Mouse (Mus musculus) layer of hippocampus, adult 2 months (tissue): ENCODE measurements around the gene Tmem128. TPM values are rescaled to one million over a fixed set of nuclear protein-coding genes. Genes with fewer than 3 reads are reported as not detected.

Source experiments
- DNase-seq, 2 experiments: peaks; one replicate each; pipeline ENCODE4 v3.0.0; 2022; ENCODE audit warnings: low spot score in 2 of 2
- H3K27ac ChIP-seq: fragments of 200-600 bp; 2 replicates; pipeline ENCODE4 v1.8.1; 2022
- H3K4me3 ChIP-seq: fragments of 200-600 bp; 2 replicates; pipeline ENCODE4 v1.8.1; 2022; ENCODE audit warnings: mild to moderate bottlenecking
- CTCF ChIP-seq: fragments of 200-600 bp; conservative IDR thresholded peaks from 2 replicates; pipeline ENCODE4 v1.8.1; 2022; ENCODE audit warnings: antibody characterized with exemption, mild to moderate bottlenecking, moderate library complexity
- total RNA-seq, 2 experiments: library from RNA; stranded (reverse); gene quantifications; 2 replicates each; pipeline ENCODE4 v1.2.3; 2021

Tmem128 gene
- total RNA-seq, 2 experiments from 2014 or later, result 30.1 to 32.8 TPM

DNA sequence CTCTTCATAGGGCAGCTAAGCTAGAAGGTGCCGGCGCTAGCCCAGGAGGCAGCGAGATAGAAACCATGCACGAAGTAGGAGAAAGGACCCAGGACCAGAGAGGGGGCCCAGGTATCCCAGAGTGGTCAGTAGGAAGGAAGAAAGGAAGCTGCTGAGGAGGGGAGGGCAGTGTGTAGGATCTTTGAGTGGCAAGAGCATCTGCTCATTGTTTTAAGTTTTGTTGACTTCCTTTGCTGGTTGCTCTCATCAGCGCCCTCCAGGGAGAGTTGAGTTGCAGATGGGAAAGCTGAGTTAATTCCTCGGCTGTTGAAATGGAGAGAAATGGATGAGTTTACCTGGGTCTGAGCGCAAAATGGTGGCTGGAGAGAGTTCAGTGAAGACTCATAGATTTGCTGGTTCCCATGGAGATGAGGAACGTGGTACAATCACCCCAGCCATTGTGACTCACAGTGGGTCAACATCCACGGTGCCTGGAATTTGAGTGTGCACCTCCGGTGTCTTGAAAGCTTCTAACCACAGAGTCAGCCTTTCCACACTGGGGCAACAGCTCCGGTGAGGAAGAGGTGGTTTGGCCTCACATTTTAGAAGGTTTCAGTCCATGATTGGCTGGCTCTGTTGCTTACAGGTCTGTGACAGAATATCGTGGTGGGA, 41.9 kb downstream of the Tmem128 start:
- no peak for TF ChIP-seq CTCF
- no peak for DNase-seq
- Histone ChIP-seq H3K27ac (no peak overlapping the region), H3K4me3 (no peak overlapping the region)

DNA sequence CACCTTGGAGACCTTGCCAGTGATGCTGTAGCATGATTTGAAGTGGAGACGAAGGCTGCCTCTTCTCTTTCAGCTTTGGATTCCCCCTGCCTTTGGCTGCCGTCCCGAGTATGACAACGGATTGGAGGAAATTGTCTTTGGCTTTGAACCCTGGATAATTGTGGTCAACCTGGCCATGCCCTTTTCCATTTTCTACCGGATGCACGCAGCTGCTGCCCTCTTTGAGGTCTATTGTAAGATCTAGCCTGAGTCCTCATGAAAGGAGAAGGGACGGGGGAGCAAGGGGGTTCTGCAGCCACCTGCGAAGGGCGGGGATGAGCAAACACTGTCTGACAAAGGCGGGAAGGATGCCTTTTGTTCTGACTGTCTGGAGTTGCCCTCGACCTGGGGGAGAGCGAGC, 42.7 kb downstream of the Tmem128 start:
- H3K27ac ChIP-seq, result no peak overlapping the region
- no peak for TF ChIP-seq CTCF
- DNase-seq, result no peak

DNA sequence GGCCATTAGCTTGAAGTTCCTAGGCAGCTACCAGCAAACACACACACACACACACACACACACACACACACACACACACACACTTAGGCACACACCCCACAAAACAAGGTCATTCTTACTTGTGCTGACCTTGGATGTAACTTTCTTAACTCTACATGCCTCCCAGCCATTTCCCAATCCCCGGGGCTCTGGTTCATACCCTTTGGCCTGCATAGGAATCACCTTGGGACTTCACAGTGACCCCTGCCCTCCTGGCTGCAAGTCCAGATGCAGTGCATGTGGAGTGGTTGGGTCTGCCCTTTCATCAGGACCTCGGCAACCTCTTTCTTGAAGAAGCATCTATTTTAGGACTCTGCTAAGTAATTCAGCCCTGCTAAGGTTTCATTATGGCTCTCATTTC, 45.3 kb downstream of the Tmem128 start:
- H3K27ac ChIP-seq, result no peak overlapping the region
- H3K4me3 ChIP-seq, result no peak overlapping the region
- no peak for DNase-seq
- TF ChIP-seq CTCF, result no peak

More for the DNA sequence above, 42.7 kb downstream of the Tmem128 start:
- no peak overlapping the region for H3K4me3 ChIP-seq

DNA sequence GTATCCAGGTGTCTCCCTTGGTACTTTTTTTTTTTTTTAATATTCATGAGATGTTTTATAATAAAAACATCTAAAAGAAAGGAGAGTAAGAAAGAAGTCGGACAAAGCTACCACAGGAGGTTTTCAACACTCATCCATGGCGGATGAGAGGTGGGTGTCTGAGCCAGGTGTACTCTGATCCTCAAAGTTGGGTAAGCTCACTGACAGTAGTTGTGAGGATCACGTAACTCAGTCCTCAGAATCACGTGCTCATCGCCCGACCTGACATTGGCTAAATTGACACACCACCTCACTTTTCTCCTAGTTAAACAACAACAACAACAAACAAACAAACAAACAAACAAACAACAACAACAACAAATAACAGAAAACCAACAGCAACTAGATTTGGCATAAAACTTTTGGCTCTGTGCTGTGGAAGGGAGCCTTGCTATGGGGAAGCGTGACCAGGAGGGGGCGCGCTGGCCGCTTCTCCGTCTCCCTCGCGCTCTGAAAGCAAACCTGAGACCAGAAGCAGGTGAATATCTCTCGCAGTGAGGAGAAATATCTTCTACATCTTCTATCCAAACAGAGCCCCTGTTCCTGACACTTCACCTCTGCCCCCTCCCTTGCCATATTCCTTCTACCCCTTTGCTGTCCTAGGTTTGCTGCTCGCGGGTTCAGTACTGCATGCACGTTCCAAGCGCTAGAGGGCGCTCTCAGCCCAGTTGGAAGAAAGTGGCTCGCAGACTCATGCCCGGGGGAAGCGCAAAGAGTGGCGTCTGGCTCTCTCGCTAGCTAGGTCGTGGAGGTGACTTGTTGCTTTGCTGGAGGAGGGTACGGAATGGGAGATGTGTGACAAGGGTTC, 47.5 kb downstream of the Tmem128 start:
- TF ChIP-seq CTCF, result peak; percentile 94
- peak overlapping the region; percentile 74 for H3K27ac ChIP-seq
- peak overlapping the region; percentile 53 for H3K4me3 ChIP-seq
- peak; percentile 87 to 94 for DNase-seq

DNA sequence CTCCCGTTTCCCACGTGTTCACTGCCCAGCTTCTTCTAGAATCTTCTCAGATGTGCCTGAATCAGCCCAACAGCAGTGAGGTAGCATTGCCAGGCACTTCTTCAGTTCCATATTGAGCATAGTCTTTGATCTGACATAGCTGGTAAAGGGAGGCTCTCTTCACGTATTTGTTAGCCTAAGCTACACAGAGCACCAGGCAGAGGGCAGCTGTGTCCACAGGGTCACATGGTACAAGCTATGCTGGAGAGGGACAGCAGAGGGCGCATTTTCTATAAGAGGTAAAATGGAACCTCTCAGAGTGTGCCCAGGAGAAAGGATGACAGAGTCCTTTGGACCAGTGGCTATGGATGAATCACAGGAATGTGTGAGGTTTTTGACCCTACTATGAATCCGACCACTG, 48.9 kb downstream of the Tmem128 start:
- peak; percentile 33 to 68 for DNase-seq
- Histone ChIP-seq H3K4me3 (no peak overlapping the region), H3K27ac (no peak overlapping the region)
- peak; percentile 80 for TF ChIP-seq CTCF

DNA sequence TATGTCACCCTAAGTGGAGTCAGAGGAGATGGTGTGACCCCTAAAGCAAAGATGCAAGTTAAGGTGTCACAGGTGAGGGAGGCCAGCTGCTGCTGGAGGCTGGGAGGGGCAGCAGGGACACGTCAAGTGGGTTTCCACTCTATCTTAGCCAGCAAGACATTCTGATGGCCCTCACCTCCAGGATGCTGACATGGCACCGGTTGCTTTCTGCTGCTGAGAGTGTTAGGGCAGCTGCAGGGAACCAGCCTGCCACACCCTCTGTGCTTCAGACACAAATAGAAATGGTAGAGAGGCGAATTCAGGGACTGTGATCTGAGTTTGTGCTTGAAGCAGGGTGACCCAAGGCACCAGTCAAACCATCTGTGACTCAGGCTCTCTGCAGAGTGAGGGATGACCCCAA, 49.8 kb downstream of the Tmem128 start:
- no peak for TF ChIP-seq CTCF
- no peak overlapping the region for H3K4me3 ChIP-seq
- DNase-seq, result no peak
- no peak overlapping the region for H3K27ac ChIP-seq

Other genes starting within 250 kb of the Tmem128 start
- 10 to 100 TPM; 35.8 to 36.1 TPM for gene Stx18, start 221.4 kb upstream of the Tmem128 start, total RNA-seq
- gene Nsg1, start 100.3 kb upstream of the Tmem128 start, total RNA-seq, result 100 to 1,000 TPM; 421 to 427 TPM
- gene Zbtb49, start 39.7 kb upstream of the Tmem128 start, total RNA-seq, result 10 to 100 TPM; 19.2 to 25.0 TPM
- 10 to 100 TPM in 1 of 2 experiments, 1 to 10 TPM in 1; 9.9 to 11.3 TPM for gene Lyar, start 39.7 kb upstream of the Tmem128 start, total RNA-seq
- under 1 TPM in 1 of 2 experiments, not detected in 1; 0.15 TPM for gene Otop1, start 15.8 kb downstream of the Tmem128 start, total RNA-seq
- 10 to 100 TPM; 15.1 to 18.0 TPM for gene Drd5, start 59.2 kb downstream of the Tmem128 start, total RNA-seq
- gene Slc2a9, start 243.0 kb downstream of the Tmem128 start, total RNA-seq, result 1 to 10 TPM; 3.2 to 4.2 TPM